In the genomic region with DNA sequence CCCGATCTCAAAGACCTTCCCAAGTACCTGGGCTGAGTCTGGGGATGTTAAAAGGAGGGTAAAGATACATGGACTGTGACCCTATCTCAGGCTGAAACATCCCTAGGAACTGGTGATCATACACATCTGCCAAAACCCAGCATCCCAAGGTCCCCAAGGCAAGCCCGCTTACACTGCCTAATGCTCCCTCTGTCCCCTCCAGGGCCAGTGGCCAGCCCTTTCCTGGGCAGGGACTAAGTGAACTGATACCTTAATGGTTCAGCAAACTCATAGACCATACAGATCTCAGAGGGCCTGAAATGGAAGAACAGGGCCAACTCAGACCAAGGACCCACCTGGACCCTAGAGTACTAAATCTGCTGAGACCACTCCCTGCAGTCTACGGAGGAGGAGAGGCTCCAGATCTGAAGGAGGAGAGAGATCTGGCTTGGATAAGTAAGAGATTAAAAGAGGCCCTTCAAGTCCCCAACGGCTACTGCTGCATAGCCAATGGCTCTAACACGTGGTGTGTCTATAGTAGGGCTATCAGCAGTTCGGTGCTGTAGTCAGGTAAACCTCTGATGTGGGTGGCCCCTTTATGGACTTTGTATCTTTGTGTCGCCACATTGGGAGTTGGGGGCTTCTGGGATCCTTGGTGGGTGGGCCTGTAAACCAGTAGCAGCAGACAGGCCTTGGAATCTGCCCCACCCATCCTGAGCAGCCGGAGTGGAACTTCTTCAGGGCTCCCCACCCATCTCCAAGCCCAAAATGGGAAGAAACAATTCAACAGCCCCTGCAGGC, we compare ENCODE assay signal across 8 mouse cellular contexts. TPM values are rescaled to one million over a fixed set of nuclear protein-coding genes. Genes with fewer than 3 reads are reported as not detected.
DNase-seq lines count a peak whose midpoint lies in the region; ATAC-seq and TF ChIP-seq lines count a peak whose summit lies in the region.

No protein-coding gene starts in this region.

- in situ Hi-C loops in ES-E14 (cut with MboI; ENCODE audit: low sequenced_read_pairs in 2 of 2, unreplicated experiment in 2 of 2), result no loop called here

- peaks cover 21% of the 10 kb centered on the region for H3K27me3 ChIP-seq in heart, embryonic 10.5 days (ENCODE audit: insufficient read depth, poor library complexity, severe bottlenecking)
- H3K27me3 ChIP-seq in hindbrain, embryonic 14.5 days (ENCODE audit: control insufficient read depth, insufficient read depth, low read length), result no peaks in the 10 kb centered on the region
- H3K27me3 ChIP-seq in midbrain, embryonic 16.5 days (ENCODE audit: control insufficient read depth, insufficient read depth, low read depth, low read length), result no peaks in the 10 kb centered on the region

- DNase-seq in heart, embryonic 10.5 days (ENCODE audit: low spot score), result peak; percentile 72
- no peak for DNase-seq in heart, postnatal 36 days
- no peak for DNase-seq in ES-E14 (ENCODE audit: low read depth, low spot score)
- DNase-seq in hindbrain, embryonic 14.5 days (ENCODE audit: low spot score), result no peak
- no peak for DNase-seq in layer of hippocampus, postnatal 36 days
- no peak for DNase-seq in thymus, postnatal 14 days
- no peak for DNase-seq in urinary bladder, postnatal 36 days (ENCODE audit: low spot score in 2 of 2)

- H3K27ac ChIP-seq in heart, embryonic 10.5 days, result peak overlapping the region; percentile 89
- H3K27ac ChIP-seq in ES-E14 (ENCODE audit: insufficient read depth, low read depth, low read length, poor library complexity, severe bottlenecking), result peak overlapping the region; percentile 57; the same call in 1 of the 2 replicates
- H3K27ac ChIP-seq in hindbrain, embryonic 14.5 days, result peak overlapping the region; percentile 84
- peak overlapping the region; percentile 84 for H3K27ac ChIP-seq in midbrain, embryonic 16.5 days (ENCODE audit: low read length)

- ATAC-seq in hindbrain, embryonic 14.5 days (ENCODE audit: low FRiP score), result no peak
- no peak for ATAC-seq in midbrain, embryonic 16.5 days

- H3K9me3 ChIP-seq in heart, embryonic 10.5 days, result no peaks in the 10 kb centered on the region
- H3K9me3 ChIP-seq in ES-E14 (ENCODE audit: control insufficient read depth, insufficient read depth, low read depth, low read length), result no peaks in the 10 kb centered on the region
- no peaks in the 10 kb centered on the region for H3K9me3 ChIP-seq in hindbrain, embryonic 14.5 days (ENCODE audit: control insufficient read depth, low read length)
- H3K9me3 ChIP-seq in midbrain, embryonic 16.5 days (replicated peaks; ENCODE audit: control insufficient read depth, low read length, poor library complexity, severe bottlenecking), result no peaks in the 10 kb centered on the region

- peak overlapping the region; percentile 94 for H3K4me2 ChIP-seq in hindbrain, embryonic 14.5 days (replicated peaks)
- H3K4me2 ChIP-seq in midbrain, embryonic 16.5 days (ENCODE audit: low read length), result peak overlapping the region; percentile 98

- H3K4me3 ChIP-seq in heart, embryonic 10.5 days, result peak overlapping the region; percentile 67
- H3K4me3 ChIP-seq in ES-E14 (ENCODE audit: insufficient read depth in 1 of 2, low read depth in 1 of 2, low read length in 2 of 2, poor library complexity in 1 of 2, severe bottlenecking in 1 of 2), result peak overlapping the region; percentile 70 to 83
- peak overlapping the region; percentile 42 for H3K4me3 ChIP-seq in hindbrain, embryonic 14.5 days (replicated peaks; ENCODE audit: low read length)
- peak overlapping the region; percentile 50 for H3K4me3 ChIP-seq in midbrain, embryonic 16.5 days (ENCODE audit: low read depth, low read length)

- intact Hi-C loops in heart, postnatal 36 days (cut with DNase I), result loop anchor here (5.0 kb wide), 1 partner anchor 176 kb away; no protein-coding TSS in a partner anchor

- peaks cover 47% of the 10 kb centered on the region for H3K36me3 ChIP-seq in heart, embryonic 10.5 days
- peaks cover 25% of the 10 kb centered on the region for H3K36me3 ChIP-seq in ES-E14 (ENCODE audit: control insufficient read depth, insufficient read depth, low read length, poor library complexity, severe bottlenecking)
- H3K36me3 ChIP-seq in hindbrain, embryonic 14.5 days (replicated peaks; ENCODE audit: control insufficient read depth, insufficient read depth), result peaks cover 32% of the 10 kb centered on the region
- peaks cover 22% of the 10 kb centered on the region for H3K36me3 ChIP-seq in midbrain, embryonic 16.5 days (ENCODE audit: control insufficient read depth, insufficient read depth, low read length)

- H3K4me1 ChIP-seq in heart, embryonic 10.5 days, result peaks cover 42% of the 10 kb centered on the region
- H3K4me1 ChIP-seq in ES-E14 (ENCODE audit: control insufficient read depth in 2 of 2, insufficient read depth in 2 of 2, low read length in 2 of 2, poor library complexity in 1 of 2), result peaks cover 0 to 13% of the 10 kb centered on the region in 2 experiments; a peak in 1 of 4 replicates
- H3K4me1 ChIP-seq in hindbrain, embryonic 14.5 days (replicated peaks; ENCODE audit: control insufficient read depth, insufficient read depth, low read length), result peaks cover 24% of the 10 kb centered on the region
- H3K4me1 ChIP-seq in midbrain, embryonic 16.5 days (ENCODE audit: control insufficient read depth, insufficient read depth, low read length), result peaks cover 16% of the 10 kb centered on the region; the same call in 1 of the 2 replicates

- peak overlapping the region; percentile 73 for H3K9ac ChIP-seq in ES-E14 (ENCODE audit: insufficient read depth, low read depth, low read length, poor library complexity, severe bottlenecking)
- H3K9ac ChIP-seq in hindbrain, embryonic 14.5 days, result peak overlapping the region; percentile 73
- peak overlapping the region; percentile 76 for H3K9ac ChIP-seq in midbrain, embryonic 16.5 days (ENCODE audit: low read depth, low read length)

- 41% methylated on average over 8 of the region's 8 CpGs for WGBS in heart, embryonic 10.5 days
- WGBS in hindbrain, embryonic 14.5 days, result 50% methylated on average over 8 of the region's 8 CpGs
- 41% methylated on average over 8 of the region's 8 CpGs for WGBS in midbrain, embryonic 16.5 days

TF ChIP-seq in ES-E14, 5 proteins besides CTCF, POLR2A, EP300 and RAD21:
- no peak for TF ChIP-seq HCFC1 (IDR thresholded peaks at IDR 0.05; ENCODE audit: borderline replicate concordance, insufficient read depth, low read length)

RNA-seq across cellular contexts. Expression of a gene that starts 0.6 kb away (rescaled TPM):
- polyA plus RNA-seq in heart, embryonic 10.5 days (2016; fragmentation: Nextera tagmentation; extraction: Ambion mirVana), result 28.5 and 32.3 TPM in 2 replicates
- 1 to 10 TPM in 1 of 2 experiments, under 1 TPM in 1; 0.92 to 1.2 TPM for total RNA-seq in heart, postnatal 36 days (2021)
- total RNA-seq in ES-E14 (2012; rRNA removed), result 65.5 and 83.8 TPM in 2 replicates
- polyA plus RNA-seq in hindbrain, embryonic 14.5 days (2014; fragmentation: Nextera tagmentation; extraction: Ambion mirVana), result 16.4 and 16.8 TPM in 2 replicates
- polyA plus RNA-seq in midbrain, embryonic 16.5 days (2015; fragmentation: Nextera tagmentation; extraction: Ambion mirVana), result 25.5 and 27.1 TPM in 2 replicates
- total RNA-seq in layer of hippocampus, postnatal 36 days (2021), result 1 to 10 TPM; 1.8 to 2.4 TPM

RNA-seq across cellular contexts. Expression of a gene that starts 30.4 kb away (rescaled TPM):
- polyA plus RNA-seq in heart, embryonic 10.5 days (2016; fragmentation: Nextera tagmentation; extraction: Ambion mirVana), result 2.4 and 3.1 TPM in 2 replicates
- 10 to 100 TPM in 1 of 2 experiments, 1 to 10 TPM in 1; 9.5 to 11.0 TPM for total RNA-seq in heart, postnatal 36 days (2021)
- 13.6 and 24.1 TPM in 2 replicates for total RNA-seq in ES-E14 (2012; rRNA removed)
- polyA plus RNA-seq in hindbrain, embryonic 14.5 days (2014; fragmentation: Nextera tagmentation; extraction: Ambion mirVana), result 2.2 and 4.0 TPM in 2 replicates
- 5.2 and 6.1 TPM in 2 replicates for polyA plus RNA-seq in midbrain, embryonic 16.5 days (2015; fragmentation: Nextera tagmentation; extraction: Ambion mirVana)
- 10 to 100 TPM; 14.0 to 17.5 TPM for total RNA-seq in layer of hippocampus, postnatal 36 days (2021)

RNA-seq across cellular contexts. Expression of a gene that starts 32.7 kb away (rescaled TPM):
- 159 and 189 TPM in 2 replicates for polyA plus RNA-seq in heart, embryonic 10.5 days (2016; fragmentation: Nextera tagmentation; extraction: Ambion mirVana)
- total RNA-seq in heart, postnatal 36 days (2021), result 10 to 100 TPM; 60.6 to 66.9 TPM
- total RNA-seq in ES-E14 (2012; rRNA removed), result 79.9 and 82.2 TPM in 2 replicates
- 84.6 and 97.6 TPM in 2 replicates for polyA plus RNA-seq in hindbrain, embryonic 14.5 days (2014; fragmentation: Nextera tagmentation; extraction: Ambion mirVana)
- 93.3 and 103 TPM in 2 replicates for polyA plus RNA-seq in midbrain, embryonic 16.5 days (2015; fragmentation: Nextera tagmentation; extraction: Ambion mirVana)
- 10 to 100 TPM; 48.3 to 54.5 TPM for total RNA-seq in layer of hippocampus, postnatal 36 days (2021)

Comparison
In these comparisons a context has a peak if more than half of its experiments do, and no peak if none do; other contexts are left out.
1. RNA of a gene that starts 0.6 kb away (total RNA-seq): 65.5 to 83.8 TPM in ES-E14; 1.8 to 2.4 TPM in layer of hippocampus, postnatal 36 days and 0.92 to 1.2 TPM in heart, postnatal 36 days; every median in the first group is over 10 times any median in the second.
2. Peak in every context shown above with its lines, with median percentiles within 50 percentile points of each other: H3K27ac ChIP-seq, H3K4me3 ChIP-seq and H3K9ac ChIP-seq.